Mouse (Mus musculus): ENCODE measurements around the gene Cnbd2. TPM values are rescaled to one million over a fixed set of nuclear protein-coding genes. Genes with fewer than 3 reads are reported as not detected.

The Cnbd2 gene
- total and polyA plus RNA-seq, 3 experiments, result 1.0 to 3.6 (median 3.0) TPM

DNA sequence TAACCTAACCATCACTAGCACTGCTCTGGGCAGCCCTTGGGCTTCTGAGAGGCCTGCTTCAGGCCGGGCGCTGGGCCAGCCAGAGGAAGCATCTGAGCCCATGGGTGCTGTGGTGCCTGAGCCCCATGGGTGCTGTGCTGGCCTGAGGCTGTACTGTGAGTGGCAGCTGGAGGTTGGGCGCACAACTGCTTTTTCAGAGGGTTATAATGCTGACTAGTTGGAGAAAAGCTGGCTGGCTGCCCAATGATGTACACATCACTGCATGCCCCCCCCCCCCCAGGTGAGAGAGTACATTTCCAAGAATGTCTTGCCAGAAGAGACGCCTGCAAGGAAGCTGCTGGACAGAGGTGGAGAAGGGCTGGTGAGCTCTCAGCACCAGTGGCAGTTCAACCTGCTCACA is 7.7 kb upstream of the Cnbd2 start:
- DNase-seq (ENCODE audit: extremely low read depth), result no peak
- no peaks in the 10 kb centered on the region for H3K9me3 ChIP-seq (replicated peaks; ENCODE audit: low read length)
- no peak for TF ChIP-seq ZNF384 (IDR thresholded peaks at IDR 0.05; ENCODE audit: low read depth, low read length)
- no peak for TF ChIP-seq CHD2 (IDR thresholded peaks at IDR 0.05; ENCODE audit: low read length)
- no peak for TF ChIP-seq SMC3 (IDR thresholded peaks at IDR 0.05; ENCODE audit: low read depth, low read length)
- no peak for TF ChIP-seq E2F4 (IDR thresholded peaks at IDR 0.05; ENCODE audit: insufficient replicate concordance, low read depth, low read length)
- TF ChIP-seq CTCF (conservative IDR thresholded peaks at IDR 0.05 in 1 of 2, IDR thresholded peaks at IDR 0.05 in 1 of 2; ENCODE audit: low read depth in 2 of 2, low read length in 2 of 2), result no peak
- no peak for TF ChIP-seq CHD1 (IDR thresholded peaks at IDR 0.05; ENCODE audit: low read depth, low read length)
- no peak for TF ChIP-seq ELF1 (IDR thresholded peaks at IDR 0.05; ENCODE audit: low read depth, low read length)
- no peak for TF ChIP-seq TBP (conservative IDR thresholded peaks at IDR 0.05; ENCODE audit: low read depth, low read length)
- TF ChIP-seq ZMIZ1 (IDR thresholded peaks at IDR 0.05; ENCODE audit: low read depth, low read length), result no peak
- TF ChIP-seq TCF12 (IDR thresholded peaks at IDR 0.05; ENCODE audit: low read depth, low read length), result no peak
- TF ChIP-seq MYC (IDR thresholded peaks at IDR 0.05; ENCODE audit: low read depth, low read length), result no peak
- TF ChIP-seq NELFE (IDR thresholded peaks at IDR 0.05; ENCODE audit: low read depth, low read length), result no peak
- TF ChIP-seq JUND (conservative IDR thresholded peaks at IDR 0.05; ENCODE audit: low read depth, low read length), result no peak
- no peak for TF ChIP-seq SIN3A (IDR thresholded peaks at IDR 0.05; ENCODE audit: low read length)
- TF ChIP-seq USF2 (conservative IDR thresholded peaks at IDR 0.05; ENCODE audit: low read depth, low read length), result no peak
- no peak for TF ChIP-seq RAD21 (IDR thresholded peaks at IDR 0.05; ENCODE audit: low read depth, low read length)
- TF ChIP-seq EP300 (IDR thresholded peaks at IDR 0.05; ENCODE audit: low read length), result no peak
- no peaks in the 10 kb centered on the region for H3K27me3 ChIP-seq (replicated peaks)
- no peak overlapping the region for H3K4me2 ChIP-seq (ENCODE audit: insufficient read depth, low read depth, poor library complexity, severe bottlenecking)
- H3K27ac ChIP-seq (ENCODE audit: insufficient read depth, low read depth), result no peak overlapping the region
- peaks cover 0 to 5% of the 10 kb centered on the region in 2 experiments; a peak in 1 of 4 replicates for H3K4me1 ChIP-seq (ENCODE audit: control insufficient read depth in 1 of 2, insufficient read depth in 2 of 2)
- no peak overlapping the region for H3K4me3 ChIP-seq (replicated peaks in 1 of 3; ENCODE audit: low read depth in 2 of 3, low read length in 2 of 3, poor library complexity in 1 of 3)
- H3K36me3 ChIP-seq (replicated peaks in 1 of 2; ENCODE audit: control insufficient read depth in 1 of 2, insufficient read depth in 1 of 2, low read length in 1 of 2), result peaks cover 40 to 74% of the 10 kb centered on the region in 2 experiments
- dilution Hi-C loops (cut with MboI; ENCODE audit: extremely low pct_ligation_motif_present, extremely low pct_unique_long_range_greater_than_20kb, low sequenced_read_pairs), result no loop called here
- in situ Hi-C loops (cut with MboI; ENCODE audit: low pct_ligation_motif_present, low pct_unique_long_range_greater_than_20kb, low sequenced_read_pairs), result no loop called here
- no peak overlapping the region for H3K9ac ChIP-seq (ENCODE audit: insufficient read depth, low read depth)
- no peaks in the 10 kb centered on the region for H3K79me2 ChIP-seq (replicated peaks; ENCODE audit: control insufficient read depth, extremely low read depth, insufficient read depth, poor library complexity, severe bottlenecking)

- no peaks in the 10 kb centered on the region for H3K27me3 ChIP-seq (replicated peaks)
- peaks cover 0 to 14% of the 10 kb centered on the region in 2 experiments; a peak in 2 of 4 replicates for H3K4me1 ChIP-seq (ENCODE audit: control insufficient read depth in 1 of 2, insufficient read depth in 2 of 2)
- no peaks in the 10 kb centered on the region for H3K9me3 ChIP-seq (replicated peaks; ENCODE audit: low read length)
- peak; percentile 58 for DNase-seq (ENCODE audit: extremely low read depth)
- no peak overlapping the region for H3K4me2 ChIP-seq (ENCODE audit: insufficient read depth, low read depth, poor library complexity, severe bottlenecking)
- dilution Hi-C loops (cut with MboI; ENCODE audit: extremely low pct_ligation_motif_present, extremely low pct_unique_long_range_greater_than_20kb, low sequenced_read_pairs) (no loop called here), in situ Hi-C loops (cut with MboI; ENCODE audit: low pct_ligation_motif_present, low pct_unique_long_range_greater_than_20kb, low sequenced_read_pairs) (no loop called here)
- H3K27ac ChIP-seq (ENCODE audit: insufficient read depth, low read depth), result no peak overlapping the region
- no peak for TF ChIP-seq NRF1 (IDR thresholded peaks at IDR 0.05; ENCODE audit: low read depth, low read length)
- peak; percentile 56 for TF ChIP-seq SMC3 (IDR thresholded peaks at IDR 0.05; ENCODE audit: low read depth, low read length)
- TF ChIP-seq CTCF (conservative IDR thresholded peaks at IDR 0.05 in 1 of 2, IDR thresholded peaks at IDR 0.05 in 1 of 2; ENCODE audit: low read depth in 2 of 2, low read length in 2 of 2), result peak; percentile 53 to 70; a peak in 3 of 4 replicates
- peak; percentile 58 for TF ChIP-seq RAD21 (IDR thresholded peaks at IDR 0.05; ENCODE audit: low read depth, low read length)
- H3K79me2 ChIP-seq (replicated peaks; ENCODE audit: control insufficient read depth, extremely low read depth, insufficient read depth, poor library complexity, severe bottlenecking), result no peaks in the 10 kb centered on the region; the same call in 1 of the 2 replicates
- no peak overlapping the region for H3K4me3 ChIP-seq (replicated peaks in 1 of 3; ENCODE audit: low read depth in 2 of 3, low read length in 2 of 3, poor library complexity in 1 of 3)
- H3K36me3 ChIP-seq (replicated peaks in 1 of 2; ENCODE audit: control insufficient read depth in 1 of 2, insufficient read depth in 1 of 2, low read length in 1 of 2), result peaks cover 35 to 66% of the 10 kb centered on the region in 2 experiments
- no peak overlapping the region for H3K9ac ChIP-seq (ENCODE audit: insufficient read depth, low read depth)
These were observed 6.3 kb upstream of the Cnbd2 start for GRCm38 (mm10) chr2:156305818-156306217.
